Mouse (Mus musculus) C2C12 (cell line): Measurements from ENCODE around the gene Rai2.

Experiments
- CTCF ChIP-seq: IDR thresholded peaks from one replicate; pipeline ENCODE4 v1.5.1; 2011; ENCODE audit not compliant: control insufficient read depth, insufficient read depth, insufficient read length
- MAX ChIP-seq: IDR thresholded peaks from one replicate; pipeline ENCODE4 v1.6.1; 2011; ENCODE audit warnings: mild to moderate bottlenecking, control low read depth

GRCm38 (mm10) chrX:161730026-161730425 is 13.2 kb downstream of the Rai2 start:
- TF ChIP-seq CTCF = no peak
- TF ChIP-seq MAX = no peak
